17 mouse cellular contexts compared by ENCODE assay signal in the genomic region with DNA sequence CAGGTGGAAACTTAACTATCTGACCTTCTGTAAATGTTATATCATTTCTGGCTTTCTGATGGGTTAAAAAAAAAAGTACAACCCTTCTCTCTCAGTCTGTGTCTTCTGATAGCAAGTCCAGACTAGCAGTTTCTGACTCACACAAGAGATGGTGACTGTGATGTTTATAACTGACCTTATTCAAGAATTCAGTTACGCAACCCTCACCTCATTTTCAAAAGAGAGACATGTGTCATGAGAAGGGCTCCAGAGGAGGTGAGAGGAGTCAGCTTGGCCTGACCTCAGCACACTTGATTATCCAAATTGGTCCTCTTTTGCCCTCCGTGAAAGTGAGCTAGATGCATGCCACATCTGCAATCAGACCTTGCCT.
DNase-seq lines count a peak whose midpoint lies in the region; ATAC-seq and TF ChIP-seq lines count a peak whose summit lies in the region.
"Had no signal": no experiment of that assay in that cellular context is flagged by ENCODE, and none has a peak within 500 bp of the region (broad histone marks: within the 10 kb centered on the region; RNA-seq: fewer than 3 reads in every experiment).

No protein-coding gene starts in this region.

- H3K4me2 ChIP-seq in liver, embryonic 12.5 days, result no peak overlapping the region
- H3K4me2 ChIP-seq: heart, embryonic 15.5 days; intestine, embryonic 15.5 days; limb, embryonic 13.5 days; lung, embryonic 14.5 days had no signal

- no peaks in the 10 kb centered on the region for H3K79me2 ChIP-seq in liver, adult 2 months (ENCODE audit: control insufficient read depth, insufficient read depth, low read length)

- WGBS in liver, adult 2 months, result 61% methylated on average over 2 of the region's 2 CpGs
- 75% methylated on average over 2 of the region's 2 CpGs for WGBS in liver, embryonic 12.5 days (ENCODE audit: insufficient replicate concordance)
- 94% methylated on average over 2 of the region's 2 CpGs for WGBS in limb, embryonic 10.5 days

- peak; percentile 31 for DNase-seq in liver, adult 2 months (ENCODE audit: extremely low read depth, low read depth, low spot score)
- DNase-seq in 416B (ENCODE audit: low read depth), result peak; percentile 78
- no peak for DNase-seq in right cerebral cortex, adult 18-20 months
- no peak for DNase-seq in ovary, postnatal 36 days (ENCODE audit: low spot score)
- no peak for DNase-seq in limb, embryonic 10.5 days (ENCODE audit: low spot score)
- DNase-seq: cerebellum, postnatal 10 days; gastrocnemius, postnatal 25 days; midbrain, embryonic 14.5 days; right cerebral cortex, postnatal 25 days had no signal

- H3K4me3 ChIP-seq in liver, adult 2 months (ENCODE audit: insufficient read depth, low read depth, low read length), result no peak overlapping the region
- no peak overlapping the region for H3K4me3 ChIP-seq in liver, embryonic 12.5 days
- no peak overlapping the region for H3K4me3 ChIP-seq in bone marrow macrophage, adult 2 months (ENCODE audit: insufficient read depth, low read length)
- no peak overlapping the region for H3K4me3 ChIP-seq in limb, embryonic 10.5 days
- H3K4me3 ChIP-seq: heart, embryonic 15.5 days; intestine, embryonic 15.5 days; limb, embryonic 13.5 days had no signal

- no peak for TF ChIP-seq POLR2A in liver, adult 2 months (IDR thresholded peaks at IDR 0.05; ENCODE audit: extremely low read depth, insufficient read depth, low read length)
- TF ChIP-seq POLR2A in bone marrow macrophage, adult 2 months (IDR thresholded peaks at IDR 0.05; ENCODE audit: borderline replicate concordance, low read depth, low read length), result no peak

- H3K9me3 ChIP-seq in liver, embryonic 12.5 days (replicated peaks), result no peaks in the 10 kb centered on the region
- H3K9me3 ChIP-seq in limb, embryonic 10.5 days (replicated peaks), result no peaks in the 10 kb centered on the region
- H3K9me3 ChIP-seq: heart, embryonic 15.5 days; intestine, embryonic 15.5 days; limb, embryonic 13.5 days had no signal

- no peak for ATAC-seq in liver, embryonic 12.5 days
- ATAC-seq in megakaryocyte, adult 5-6 weeks (ENCODE audit: poor library complexity, severe bottlenecking), result peak; percentile 31
- ATAC-seq: intestine, embryonic 15.5 days; Patski had no signal

- no peak overlapping the region for H3K27ac ChIP-seq in liver, adult 2 months (replicated peaks; ENCODE audit: insufficient read depth, low read depth, low read length)
- H3K27ac ChIP-seq in liver, embryonic 12.5 days, result no peak overlapping the region
- peak overlapping the region; percentile 54 for H3K27ac ChIP-seq in bone marrow macrophage, adult 2 months (ENCODE audit: insufficient read depth, low read depth, low read length)
- no peak overlapping the region for H3K27ac ChIP-seq in limb, embryonic 10.5 days
- H3K27ac ChIP-seq: heart, embryonic 15.5 days; intestine, embryonic 15.5 days; limb, embryonic 13.5 days had no signal

- no peaks in the 10 kb centered on the region for H3K27me3 ChIP-seq in liver, adult 2 months (ENCODE audit: control insufficient read depth, insufficient read depth, low read length)
- no peaks in the 10 kb centered on the region for H3K27me3 ChIP-seq in liver, embryonic 12.5 days (replicated peaks)
- H3K27me3 ChIP-seq in limb, embryonic 10.5 days (ENCODE audit: low read depth, poor library complexity, severe bottlenecking), result no peaks in the 10 kb centered on the region
- H3K27me3 ChIP-seq: heart, embryonic 15.5 days; intestine, embryonic 15.5 days; limb, embryonic 13.5 days; Patski had no signal

- H3K4me1 ChIP-seq in liver, adult 2 months (ENCODE audit: control insufficient read depth, insufficient read depth, low read length), result peaks cover 4% of the 10 kb centered on the region; the same call in 1 of the 2 replicates
- H3K4me1 ChIP-seq in liver, embryonic 12.5 days, result no peaks in the 10 kb centered on the region
- peaks cover 44% of the 10 kb centered on the region for H3K4me1 ChIP-seq in bone marrow macrophage, adult 2 months (ENCODE audit: control insufficient read depth, insufficient read depth, low read length)
- H3K4me1 ChIP-seq in limb, embryonic 10.5 days, result no peaks in the 10 kb centered on the region
- H3K4me1 ChIP-seq: heart, embryonic 15.5 days; intestine, embryonic 15.5 days; limb, embryonic 13.5 days had no signal

- no peaks in the 10 kb centered on the region for H3K36me3 ChIP-seq in liver, adult 2 months (ENCODE audit: control insufficient read depth, insufficient read depth, low read length)
- no peaks in the 10 kb centered on the region for H3K36me3 ChIP-seq in liver, embryonic 12.5 days
- no peaks in the 10 kb centered on the region for H3K36me3 ChIP-seq in limb, embryonic 10.5 days
- H3K36me3 ChIP-seq: heart, embryonic 15.5 days; intestine, embryonic 15.5 days; limb, embryonic 13.5 days had no signal

- TF ChIP-seq CTCF in liver, adult 2 months (IDR thresholded peaks at IDR 0.05; ENCODE audit: low read depth, low read length), result no peak
- TF ChIP-seq CTCF in bone marrow macrophage, adult 2 months (IDR thresholded peaks at IDR 0.05; ENCODE audit: low read depth, low read length), result no peak

- no peak overlapping the region for H3K9ac ChIP-seq in liver, adult 2 months (ENCODE audit: low read depth, low read length)
- H3K9ac ChIP-seq in liver, embryonic 12.5 days, result no peak overlapping the region
- H3K9ac ChIP-seq: heart, embryonic 15.5 days; intestine, embryonic 15.5 days; limb, embryonic 13.5 days; lung, embryonic 14.5 days had no signal

Comparison
In these comparisons a context has a peak if more than half of its experiments do, and no peak if none do; other contexts are left out.
1. DNase-seq: peak in liver, adult 2 months (single experiment) and 416B (single experiment); none in right cerebral cortex, adult 18-20 months (single experiment), ovary, postnatal 36 days (single experiment) and limb, embryonic 10.5 days (single experiment).